Mouse (Mus musculus) kidney, embryonic 14.5 days (tissue): ENCODE data around the gene Actg1. TPM values are rescaled to one million over a fixed set of nuclear protein-coding genes. Genes with fewer than 3 reads are reported as not detected.
A peak's percentile ranks its signal among the peaks of the same experiment; 100 is the strongest.

Experiments
- ATAC-seq: fragments of 200-750 bp; cut with Nextera tagmentation; 2 replicates; pipeline ENCODE4 v1.8.0; 2017; ENCODE audit warnings: moderate number of reproducible peaks, mild to moderate bottlenecking, moderate TSS enrichment, moderate library complexity; ENCODE audit not compliant: low FRiP score, low TSS enrichment
- H3K27ac ChIP-seq: fragments of 300-500 bp; sonication (generic); 2 replicates; pipeline ENCODE4 v1.5.1; 2014; ENCODE audit warnings: low read depth, mild to moderate bottlenecking, low read length, moderate library complexity, mixed read lengths
- H3K27me3 ChIP-seq: fragments of 300-500 bp; sonication (generic); 2 replicates; pipeline ENCODE4 v1.6.1; 2014; ENCODE audit warnings: mild to moderate bottlenecking, low read length; ENCODE audit not compliant: control insufficient read depth, insufficient read depth
- H3K36me3 ChIP-seq: fragments of 300-500 bp; sonication (generic); 2 replicates; pipeline ENCODE4 v1.6.1; 2014; ENCODE audit warnings: low read length, mixed read lengths; ENCODE audit not compliant: control insufficient read depth, insufficient read depth
- H3K4me1 ChIP-seq: fragments of 300-500 bp; sonication (generic); 2 replicates; pipeline ENCODE4 v1.6.1; 2014; ENCODE audit warnings: low read length, mixed read lengths; ENCODE audit not compliant: control insufficient read depth, insufficient read depth
- H3K4me2 ChIP-seq: fragments of 300-500 bp; sonication (generic); replicated peaks from 2 replicates; pipeline ENCODE4 v1.6.1; 2014; ENCODE audit warnings: low read depth, mild to moderate bottlenecking, low read length
- H3K4me3 ChIP-seq: fragments of 300-500 bp; sonication (generic); 2 replicates; pipeline ENCODE4 v1.5.1; 2014; ENCODE audit warnings: mild to moderate bottlenecking, low read length
- H3K9ac ChIP-seq: fragments of 300-500 bp; sonication (generic); 2 replicates; pipeline ENCODE4 v1.6.1; 2014; ENCODE audit warnings: low read depth, mild to moderate bottlenecking, low read length, moderate library complexity
- H3K9me3 ChIP-seq: fragments of 300-500 bp; sonication (generic); 2 replicates; pipeline ENCODE4 v1.6.1; 2016; ENCODE audit warnings: low read length; ENCODE audit not compliant: control insufficient read depth
- WGBS: fragments of 180-500 bp; shearing (Covaris S2); extraction: QIAGEN DNeasy Blood & Tissue Kit; methylation state at CpG from one replicate; pipeline ENCODE4 v1.1.7; 2014; 5-methylcytosine and 5-hydroxymethylcytosine counted together
- polyA plus RNA-seq: library from polyadenylated mRNA; unstranded; fragments of >200 nt; fragmentation: Nextera tagmentation; extraction: Ambion mirVana; gene quantifications from 2 replicates; pipeline ENCODE4 v1.2.1, GENCODE M21; 2014

Actg1 gene
- polyA plus RNA-seq, 1 experiment from 2014 or later: 2,603 TPM

DNA sequence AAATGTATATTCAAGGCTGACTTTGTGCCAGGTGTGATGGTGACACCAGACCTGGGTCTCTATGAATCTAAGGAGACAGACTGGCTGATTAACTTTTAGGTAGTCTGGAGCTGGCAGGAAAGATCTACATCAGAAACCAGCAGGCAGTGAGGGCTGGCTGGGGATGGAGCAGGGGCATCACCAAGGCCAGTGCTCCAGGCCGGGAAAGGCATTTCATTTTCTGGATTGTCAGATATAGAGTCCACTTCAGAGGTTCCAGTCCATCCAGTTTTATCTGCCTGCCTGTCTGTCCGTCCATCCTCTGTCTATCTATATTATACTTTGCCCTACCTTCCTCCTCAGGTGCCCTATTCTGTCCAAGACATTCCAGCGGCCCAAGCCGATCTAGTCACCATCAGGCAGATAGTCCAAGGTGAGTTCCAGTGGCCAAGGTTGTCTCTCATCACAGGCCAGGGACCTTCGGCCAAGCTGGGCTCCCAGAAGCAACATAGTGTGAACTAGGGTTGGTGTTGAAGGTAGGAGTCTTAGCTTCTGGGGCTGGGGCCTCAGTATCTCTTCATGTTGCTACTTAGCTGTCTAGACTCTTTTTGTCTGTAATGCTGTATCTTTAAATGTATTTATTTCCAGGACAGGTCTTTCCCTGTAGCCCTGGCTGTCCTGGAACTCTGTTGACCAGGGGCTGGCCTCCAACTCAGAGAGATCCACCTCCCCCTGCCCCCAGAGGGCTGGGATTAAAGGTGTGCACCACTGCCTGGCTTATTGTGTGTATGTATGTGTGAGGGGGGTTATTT, 4.6 kb downstream of the Actg1 start:
- H3K4me2 ChIP-seq: no peak overlapping the region
- no peaks in the 10 kb centered on the region for H3K9me3 ChIP-seq
- no peak overlapping the region for H3K27ac ChIP-seq
- H3K4me1 ChIP-seq: peaks cover 5% of the 10 kb centered on the region
- H3K27me3 ChIP-seq: no peaks in the 10 kb centered on the region
- 72% methylated on average over 5 of the region's 5 CpGs for WGBS
- no peak overlapping the region for H3K9ac ChIP-seq
- no peak overlapping the region for H3K4me3 ChIP-seq
- peaks cover 16% of the 10 kb centered on the region for H3K36me3 ChIP-seq
- ATAC-seq: no peak

DNA sequence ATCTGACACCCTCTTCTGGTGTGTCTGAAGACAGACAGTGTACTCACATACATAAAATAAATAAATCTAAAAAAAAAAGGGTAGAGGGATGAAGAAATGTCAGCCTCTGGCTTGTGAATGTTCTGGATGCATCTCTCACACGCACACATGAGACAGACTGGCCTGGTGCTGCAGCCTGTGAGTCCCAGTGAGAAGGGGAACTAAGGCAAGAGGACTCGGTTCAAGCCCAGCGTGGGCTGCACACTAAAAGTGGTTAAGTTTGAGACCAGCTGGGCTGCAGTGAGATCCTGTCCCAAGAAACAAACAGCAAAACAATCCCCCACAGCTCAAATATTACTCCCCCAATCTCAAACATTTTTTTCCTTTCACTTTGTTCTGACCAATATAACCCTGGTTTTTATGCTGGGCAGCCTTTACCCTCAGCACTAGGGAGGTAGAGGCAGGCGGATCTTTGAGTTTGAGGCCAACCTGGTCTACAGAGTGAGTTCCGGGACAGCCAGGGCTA, 5.6 kb downstream of the Actg1 start:
- no peak overlapping the region for H3K4me3 ChIP-seq
- H3K27ac ChIP-seq: no peak overlapping the region
- no peak overlapping the region for H3K9ac ChIP-seq
- H3K36me3 ChIP-seq: peaks cover 16% of the 10 kb centered on the region
- peaks cover 5% of the 10 kb centered on the region for H3K4me1 ChIP-seq
- 90% methylated on average over 5 of the region's 5 CpGs for WGBS
- no peak overlapping the region for H3K4me2 ChIP-seq
- ATAC-seq: no peak
- H3K9me3 ChIP-seq: no peaks in the 10 kb centered on the region
- H3K27me3 ChIP-seq: no peaks in the 10 kb centered on the region

DNA sequence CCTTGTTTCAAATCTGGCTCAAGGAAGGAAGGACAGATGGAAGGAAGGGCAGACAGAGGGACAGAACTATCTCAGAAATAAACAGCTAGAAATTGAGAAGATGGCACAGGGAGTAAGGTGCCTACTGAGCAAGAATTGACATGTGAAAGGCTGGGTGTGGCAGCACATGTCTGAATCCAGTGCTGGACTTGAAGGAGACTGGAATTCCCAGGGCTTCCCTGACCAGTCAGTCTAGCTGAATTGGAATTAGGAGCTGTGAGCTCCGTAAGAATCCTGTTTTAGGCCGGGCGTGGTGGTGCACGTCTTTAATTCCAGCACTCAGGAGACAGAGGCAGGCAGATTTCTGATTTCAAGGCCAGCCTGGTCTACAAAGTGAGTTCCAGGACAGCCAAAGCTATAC, 6.7 kb downstream of the Actg1 start:
- H3K27ac ChIP-seq: no peak overlapping the region
- no peak overlapping the region for H3K9ac ChIP-seq
- no peak overlapping the region for H3K4me3 ChIP-seq
- no peaks in the 10 kb centered on the region for H3K9me3 ChIP-seq
- H3K4me2 ChIP-seq: no peak overlapping the region
- peaks cover 5% of the 10 kb centered on the region for H3K4me1 ChIP-seq
- 92% methylated on average over 4 of the region's 4 CpGs for WGBS
- no peak for ATAC-seq
- H3K27me3 ChIP-seq: no peaks in the 10 kb centered on the region
- peaks cover 11% of the 10 kb centered on the region for H3K36me3 ChIP-seq

DNA sequence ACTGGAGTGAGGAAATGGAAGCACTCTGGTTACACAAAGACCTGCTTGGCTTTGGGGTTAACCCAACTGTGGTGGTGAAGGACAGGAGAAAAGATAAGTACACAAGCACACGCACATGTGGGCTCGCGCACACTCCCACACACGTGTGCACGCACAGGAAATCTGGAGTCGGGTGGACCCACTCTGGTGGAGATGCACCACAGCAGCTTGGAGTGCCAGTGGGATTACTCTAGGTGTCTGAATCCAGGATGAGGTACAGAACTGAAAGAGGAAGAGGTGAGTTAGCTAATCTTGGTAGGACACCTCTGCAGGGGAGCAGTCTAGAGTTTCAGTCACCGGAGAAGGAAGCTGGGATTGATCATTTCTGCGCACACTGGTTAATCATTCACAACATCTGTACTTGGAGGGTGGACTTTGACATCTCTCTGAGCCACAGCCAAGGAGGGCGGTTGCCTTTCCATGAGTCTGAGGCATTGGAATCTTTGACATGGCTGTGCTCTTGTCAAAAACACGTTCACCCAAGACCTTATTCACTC, 8.3 kb downstream of the Actg1 start:
- WGBS: 76% methylated on average over 10 of the region's 10 CpGs
- H3K27ac ChIP-seq: peak overlapping the region; percentile 5; the same call in 1 of the 2 replicates

DNA sequence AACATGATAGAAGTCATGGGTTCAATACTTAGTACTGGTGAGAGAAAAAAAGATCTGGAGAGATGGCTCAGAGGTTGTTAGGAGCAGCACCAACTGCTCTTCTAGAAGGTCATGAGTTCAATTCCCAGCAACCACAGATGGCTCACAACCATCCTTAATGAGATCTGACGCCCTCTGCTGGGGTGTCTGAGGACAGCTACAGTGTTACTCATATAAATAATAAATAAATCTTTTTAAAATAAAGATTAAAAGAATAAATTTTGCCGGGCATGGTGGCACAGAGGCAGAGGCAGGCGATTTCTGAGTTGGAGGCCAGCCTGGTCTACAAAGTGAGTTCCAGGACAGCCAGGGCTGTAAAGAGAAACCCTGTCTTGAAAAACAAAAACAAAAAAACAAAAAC, 9.6 kb downstream of the Actg1 start:
- 72% methylated on average over 3 of the region's 3 CpGs for WGBS

More for the DNA sequence above, 8.3 kb downstream of the Actg1 start:
- Histone ChIP-seq H3K4me1 (peaks cover under 1% of the 10 kb centered on the region), H3K4me2 (no peak overlapping the region), H3K4me3 (no peak overlapping the region), H3K9me3 (no peaks in the 10 kb centered on the region), H3K9ac (no peak overlapping the region), H3K36me3 (peaks cover 2% of the 10 kb centered on the region), H3K27me3 (no peaks in the 10 kb centered on the region)
- ATAC-seq: peak; percentile 35; the same call in 1 of the 2 replicates

DNA sequence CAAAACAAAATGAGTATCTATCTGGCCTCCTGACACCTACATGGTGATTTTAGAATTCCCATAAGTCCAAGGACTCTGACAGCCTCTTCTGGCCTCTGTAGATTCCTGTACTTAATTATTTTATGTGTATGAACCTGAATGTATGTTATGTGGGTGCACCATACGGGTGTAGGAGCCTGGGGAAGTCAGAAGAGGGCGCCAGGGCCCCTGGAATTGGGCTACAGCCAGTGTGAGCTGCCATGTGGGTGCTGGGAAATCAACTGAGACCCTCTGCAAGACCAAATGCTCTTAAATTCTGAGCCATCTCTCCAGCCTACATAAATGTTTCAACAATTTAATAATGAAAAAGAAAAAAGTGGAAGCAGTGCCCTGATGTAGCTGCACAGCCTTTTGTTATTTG, 10.9 kb downstream of the Actg1 start:
- Histone ChIP-seq H3K4me2 (no peak overlapping the region), H3K27me3 (no peaks in the 10 kb centered on the region), H3K9me3 (peaks cover 3% of the 10 kb centered on the region), H3K4me1 (no peaks in the 10 kb centered on the region), H3K9ac (no peak overlapping the region), H3K4me3 (no peak overlapping the region), H3K27ac (no peak overlapping the region), H3K36me3 (no peaks in the 10 kb centered on the region)
- no peak for ATAC-seq
- WGBS: 43% methylated on average over 2 of the region's 2 CpGs

More for the DNA sequence above, 9.6 kb downstream of the Actg1 start:
- H3K27me3 ChIP-seq: no peaks in the 10 kb centered on the region
- H3K27ac ChIP-seq: no peak overlapping the region
- no peak overlapping the region for H3K9ac ChIP-seq
- H3K4me3 ChIP-seq: no peak overlapping the region
- no peaks in the 10 kb centered on the region for H3K4me1 ChIP-seq
- H3K9me3 ChIP-seq: peaks cover 3% of the 10 kb centered on the region
- no peaks in the 10 kb centered on the region for H3K36me3 ChIP-seq
- no peak for ATAC-seq
- H3K4me2 ChIP-seq: no peak overlapping the region

DNA sequence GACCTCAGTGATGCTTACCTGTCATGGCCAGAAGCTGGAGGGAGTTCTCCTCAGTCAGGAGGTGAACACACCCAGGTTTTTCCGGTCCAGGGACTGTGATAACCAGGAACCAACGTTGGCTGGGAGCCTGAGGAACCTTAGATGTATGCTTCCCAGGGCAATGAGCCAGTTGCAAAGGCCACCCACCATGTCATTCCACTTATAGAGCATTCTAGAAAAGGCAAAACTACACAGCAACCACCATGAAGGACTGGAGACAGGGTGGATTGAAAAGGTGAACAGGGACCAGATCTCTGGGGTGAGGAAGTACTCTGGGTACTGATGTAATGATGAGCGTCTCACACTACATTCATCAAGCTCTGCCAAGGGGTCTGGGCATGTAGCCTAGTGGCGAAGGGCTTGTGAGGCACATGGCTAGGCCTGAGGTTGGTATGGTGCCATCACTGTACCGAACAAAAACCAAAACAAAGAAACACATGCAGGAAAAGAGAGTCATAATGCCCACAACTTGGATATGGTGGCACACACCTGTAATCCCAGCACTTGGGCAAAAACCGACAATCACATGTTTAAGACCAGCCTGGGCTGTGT, 12.8 kb downstream of the Actg1 start:
- H3K4me2 ChIP-seq: no peak overlapping the region
- H3K9me3 ChIP-seq: peaks cover 3% of the 10 kb centered on the region
- H3K27ac ChIP-seq: no peak overlapping the region
- no peak overlapping the region for H3K9ac ChIP-seq
- no peaks in the 10 kb centered on the region for H3K27me3 ChIP-seq
- no peak overlapping the region for H3K4me3 ChIP-seq
- no peak for ATAC-seq
- no peaks in the 10 kb centered on the region for H3K4me1 ChIP-seq
- H3K36me3 ChIP-seq: no peaks in the 10 kb centered on the region
- WGBS: 84% methylated on average over 6 of the region's 6 CpGs

DNA sequence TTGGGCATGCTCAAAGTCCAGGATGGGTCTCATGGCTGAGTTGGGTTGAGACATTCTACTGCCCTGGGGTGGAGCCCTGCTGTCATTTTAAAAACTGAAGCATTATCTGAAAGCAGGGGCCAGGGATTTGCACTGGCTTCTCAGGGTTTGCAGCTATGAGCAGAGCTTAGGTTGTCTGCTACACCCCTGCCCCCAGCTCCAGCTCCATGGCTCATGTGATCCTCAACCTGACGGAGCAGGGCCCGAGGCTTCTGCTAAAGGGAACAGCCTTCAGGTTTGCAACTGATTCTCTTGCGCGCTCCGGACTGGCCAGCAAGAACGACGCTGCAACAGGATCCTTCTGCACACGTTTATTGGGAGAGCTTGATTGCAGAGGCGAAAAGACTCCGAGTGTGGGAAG, 28.2 kb downstream of the Actg1 start:
- no peak overlapping the region for H3K4me2 ChIP-seq
- no peak for ATAC-seq
- H3K4me1 ChIP-seq: peaks cover 14% of the 10 kb centered on the region
- H3K27me3 ChIP-seq: no peaks in the 10 kb centered on the region
- 92% methylated on average over 10 of the region's 10 CpGs for WGBS
- no peaks in the 10 kb centered on the region for H3K9me3 ChIP-seq
- no peaks in the 10 kb centered on the region for H3K36me3 ChIP-seq
- no peak overlapping the region for H3K27ac ChIP-seq
- H3K9ac ChIP-seq: no peak overlapping the region
- no peak overlapping the region for H3K4me3 ChIP-seq

DNA sequence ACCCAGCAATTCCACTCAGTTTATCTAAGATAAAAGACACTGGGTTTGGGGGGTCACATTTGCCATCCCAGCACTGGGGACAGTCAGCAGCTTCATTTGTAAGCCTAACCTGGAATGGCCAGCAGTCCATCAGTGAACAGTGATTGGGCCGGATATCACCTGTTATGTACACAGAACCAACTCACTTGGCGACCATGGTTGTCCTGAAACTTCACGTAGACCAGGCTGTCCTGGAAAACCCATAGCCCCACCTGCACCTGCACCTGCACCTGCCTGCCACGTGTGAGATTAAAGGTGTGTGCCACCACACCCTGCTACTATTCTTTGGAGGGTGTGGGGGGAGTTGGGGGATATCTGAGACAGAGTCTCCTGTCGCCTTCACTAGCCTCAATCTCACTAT, 29.0 kb downstream of the Actg1 start:
- peaks cover 14% of the 10 kb centered on the region for H3K4me1 ChIP-seq
- H3K27me3 ChIP-seq: no peaks in the 10 kb centered on the region
- WGBS: 96% methylated on average over 5 of the region's 5 CpGs
- H3K36me3 ChIP-seq: no peaks in the 10 kb centered on the region
- no peaks in the 10 kb centered on the region for H3K9me3 ChIP-seq
- H3K4me2 ChIP-seq: no peak overlapping the region
- no peak overlapping the region for H3K9ac ChIP-seq
- no peak overlapping the region for H3K27ac ChIP-seq
- no peak overlapping the region for H3K4me3 ChIP-seq
- no peak for ATAC-seq
